Mouse (Mus musculus) myocyte (in vitro differentiated cells): ENCODE results near the gene Colec11.

ENCODE experiments used
- E2F4 ChIP-seq: IDR thresholded peaks from one replicate; pipeline ENCODE4 v1.6.1; 2011; ENCODE audit warnings: mild to moderate bottlenecking, control low read depth, moderate library complexity; ENCODE audit not compliant: insufficient read depth
- MAX ChIP-seq: IDR thresholded peaks from one replicate; pipeline ENCODE4 v1.6.1; 2011; ENCODE audit warnings: low read depth, mild to moderate bottlenecking, control low read depth
- MYOD1 ChIP-seq, 3 experiments: IDR thresholded peaks; one replicate each; pipeline ENCODE4 v1.6.1; 2011; ENCODE audit warnings: control low read depth in 2 of 3, low read depth in 2 of 3, mild to moderate bottlenecking in 2 of 3, moderate library complexity in 1 of 3; ENCODE audit not compliant: insufficient read length in 2 of 3, control insufficient read depth in 1 of 3
- MYOG ChIP-seq, 3 experiments: IDR thresholded peaks; one replicate each; pipeline ENCODE4 v1.6.1; 2011; ENCODE audit warnings: control low read depth in 2 of 3, low read depth in 2 of 3, mild to moderate bottlenecking in 2 of 3; ENCODE audit not compliant: insufficient read length in 2 of 3, control insufficient read depth in 1 of 3, insufficient read depth in 1 of 3
- POLR2A ChIP-seq: IDR thresholded peaks from one replicate; pipeline ENCODE4 v1.6.1; 2011; ENCODE audit warnings: low read depth, mild to moderate bottlenecking, control low read depth, moderate library complexity; ENCODE audit not compliant: insufficient read length
- POLR2AphosphoS2 ChIP-seq: IDR thresholded peaks from one replicate; pipeline ENCODE4 v1.6.1; 2011; ENCODE audit warnings: low read depth, control low read depth; ENCODE audit not compliant: insufficient read length
- REST ChIP-seq: IDR thresholded peaks from one replicate; pipeline ENCODE4 v1.6.1; 2011; ENCODE audit warnings: mild to moderate bottlenecking, control low read depth, moderate library complexity; ENCODE audit not compliant: insufficient read depth, insufficient read length
- SRF ChIP-seq: IDR thresholded peaks from one replicate; pipeline ENCODE4 v1.6.1; 2011; ENCODE audit warnings: low read depth; ENCODE audit not compliant: control insufficient read depth, insufficient read length
- TCF12 ChIP-seq: IDR thresholded peaks from one replicate; pipeline ENCODE4 v1.6.1; 2011; ENCODE audit warnings: mild to moderate bottlenecking, control low read depth; ENCODE audit not compliant: poor library complexity, insufficient read depth, severe bottlenecking
- TCF3 ChIP-seq: IDR thresholded peaks from one replicate; pipeline ENCODE4 v1.6.1; 2011; ENCODE audit warnings: low read depth, control low read depth; ENCODE audit not compliant: insufficient read length
- USF1 ChIP-seq: IDR thresholded peaks from one replicate; pipeline ENCODE4 v1.6.1; 2011; ENCODE audit warnings: low read depth, mild to moderate bottlenecking, control low read depth, moderate library complexity

DNA sequence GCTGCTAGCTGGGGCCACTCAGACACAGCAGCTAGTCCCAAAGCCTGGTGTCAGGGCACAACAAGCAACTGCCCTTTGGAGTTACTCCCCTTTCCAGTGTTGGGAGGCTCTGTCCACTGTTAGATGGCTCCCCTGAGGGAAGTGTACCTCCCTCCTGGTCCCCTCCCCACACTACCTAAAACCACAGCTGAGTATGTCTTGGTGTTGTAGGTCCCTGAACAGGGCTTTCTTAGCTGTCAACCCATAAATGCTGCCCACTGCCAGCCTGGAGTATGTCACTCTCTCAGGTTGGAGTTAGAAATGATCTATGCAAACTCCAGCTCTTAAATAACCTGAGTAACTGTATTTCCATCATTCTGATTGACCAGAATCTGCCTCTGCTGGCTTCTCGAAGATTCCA is 536 bp downstream of the Colec11 start:
- TF ChIP-seq POLR2A (no peak), TCF12 (no peak), MYOD1 (IDR thresholded peaks at IDR 0.05; ENCODE audit: control insufficient read depth in 1 of 3, insufficient read length in 2 of 3, low read depth in 2 of 3) (no peak), E2F4 (no peak), MAX (no peak), USF1 (no peak), REST (no peak), POLR2AphosphoS2 (no peak), TCF3 (no peak), SRF (no peak), MYOG (IDR thresholded peaks at IDR 0.05; ENCODE audit: control insufficient read depth in 1 of 3, insufficient read depth in 1 of 3, insufficient read length in 2 of 3, low read depth in 2 of 3) (no peak)
